Mouse (Mus musculus) kidney, postnatal 36 days (tissue): ENCODE data around the gene Gabbr1.
A peak's percentile ranks its signal among the peaks of the same experiment; 100 is the strongest.

Experiments used
- DNase-seq, 2 experiments: peaks; one replicate each; pipeline ENCODE4 v3.0.0; 2021 to 2022; ENCODE audit warnings: mixed read lengths in 2 of 2

Gene Gabbr1

GRCm38 (mm10) chr17:37044651-37045244, 1.0 kb upstream of the Gabbr1 start:
- no peak for DNase-seq

GRCm38 (mm10) chr17:37046312-37047112, 746 bp downstream of the Gabbr1 start:
- DNase-seq: peak; percentile 54 to 78

GRCm38 (mm10) chr17:37047332-37047976, 1.7 kb downstream of the Gabbr1 start:
- no peak for DNase-seq

- DNase-seq: no peak
Observed at GRCm38 (mm10) chr17:37047981-37048380, 2.2 kb downstream of the Gabbr1 start.

- no peak for DNase-seq
Observed at GRCm38 (mm10) chr17:37048383-37048782, 2.6 kb downstream of the Gabbr1 start.

- DNase-seq: peak; percentile 45 to 88
Observed at GRCm38 (mm10) chr17:37049570-37050310, 4.0 kb downstream of the Gabbr1 start.

GRCm38 (mm10) chr17:37050399-37050798, 4.6 kb downstream of the Gabbr1 start:
- peak; percentile 83 to 86 for DNase-seq

- DNase-seq: peak in 1 of 2 experiments; percentile 12
Observed at GRCm38 (mm10) chr17:37050876-37051275, 5.1 kb downstream of the Gabbr1 start.

GRCm38 (mm10) chr17:37051745-37052144, 6.0 kb downstream of the Gabbr1 start:
- no peak for DNase-seq

GRCm38 (mm10) chr17:37056957-37057356, 11.2 kb downstream of the Gabbr1 start:
- no peak for DNase-seq

GRCm38 (mm10) chr17:37061435-37061834, 15.7 kb downstream of the Gabbr1 start:
- DNase-seq: no peak

- DNase-seq: no peak
Observed at GRCm38 (mm10) chr17:37062101-37062641, 16.4 kb downstream of the Gabbr1 start.

GRCm38 (mm10) chr17:37063063-37063462, 17.3 kb downstream of the Gabbr1 start:
- DNase-seq: no peak

GRCm38 (mm10) chr17:37063686-37064495, 18.1 kb downstream of the Gabbr1 start:
- DNase-seq: no peak

- DNase-seq: no peak
Observed at GRCm38 (mm10) chr17:37065993-37066392, 20.2 kb downstream of the Gabbr1 start.

- DNase-seq: no peak
Observed at GRCm38 (mm10) chr17:37067861-37068260, 22.1 kb downstream of the Gabbr1 start.

- DNase-seq: no peak
Observed at GRCm38 (mm10) chr17:37070121-37070520, 24.4 kb downstream of the Gabbr1 start.

GRCm38 (mm10) chr17:37072080-37072729, 26.4 kb downstream of the Gabbr1 start:
- no peak for DNase-seq

GRCm38 (mm10) chr17:37072730-37073276, 27.0 kb downstream of the Gabbr1 start:
- no peak for DNase-seq

- no peak for DNase-seq
Observed at GRCm38 (mm10) chr17:37075181-37075580, 29.4 kb downstream of the Gabbr1 start.

- DNase-seq: no peak
Observed at GRCm38 (mm10) chr17:37075766-37076165, 30.0 kb downstream of the Gabbr1 start.
